Mouse (Mus musculus): ENCODE data around the gene Zfhx3. TPM values are rescaled to one million over a fixed set of nuclear protein-coding genes. Genes with fewer than 3 reads are reported as not detected.

The Zfhx3 gene
- polyA plus RNA-seq, 1 experiment from 2014 or later, result 4.4 TPM

DNA sequence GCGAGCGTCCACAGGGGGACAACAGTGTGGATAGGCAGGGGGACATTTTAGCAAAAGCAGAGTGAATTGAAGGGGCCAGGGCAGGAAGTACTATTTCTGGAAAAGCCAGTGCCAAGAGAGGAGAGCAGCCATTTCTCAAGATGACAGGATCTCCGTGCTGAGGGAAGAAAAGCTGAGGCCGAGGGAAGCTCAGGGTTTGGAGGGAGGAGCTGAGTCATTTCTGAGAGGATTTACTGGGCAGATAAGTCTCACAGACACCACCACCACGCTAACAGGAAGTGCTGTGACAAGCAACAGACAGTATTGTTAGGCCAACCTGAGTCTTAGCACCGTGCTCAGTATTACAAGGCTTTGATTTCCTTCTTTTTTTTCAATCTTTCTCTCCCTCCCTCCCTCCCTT lies 973.0 kb downstream of the Zfhx3 start:
- Histone ChIP-seq H3K36me3 (peaks cover 5% of the 10 kb centered on the region; the same call in 1 of the 2 replicates), H3K27ac (peak overlapping the region; percentile 70), H3K9ac (no peak overlapping the region), H3K4me1 (replicated peaks) (peaks cover 23% of the 10 kb centered on the region), H3K4me3 (no peak overlapping the region), H3K27me3 (no peaks in the 10 kb centered on the region), H3K9me3 (replicated peaks) (no peaks in the 10 kb centered on the region), H3K4me2 (no peak overlapping the region)
- WGBS, result 28% methylated on average over 6 of the region's 6 CpGs
- ATAC-seq (replicated peaks; ENCODE audit: insufficient number of reproducible peaks, insufficient read depth, low FRiP score, low read depth), result no peak; the same call in 1 of the 2 replicates

DNA sequence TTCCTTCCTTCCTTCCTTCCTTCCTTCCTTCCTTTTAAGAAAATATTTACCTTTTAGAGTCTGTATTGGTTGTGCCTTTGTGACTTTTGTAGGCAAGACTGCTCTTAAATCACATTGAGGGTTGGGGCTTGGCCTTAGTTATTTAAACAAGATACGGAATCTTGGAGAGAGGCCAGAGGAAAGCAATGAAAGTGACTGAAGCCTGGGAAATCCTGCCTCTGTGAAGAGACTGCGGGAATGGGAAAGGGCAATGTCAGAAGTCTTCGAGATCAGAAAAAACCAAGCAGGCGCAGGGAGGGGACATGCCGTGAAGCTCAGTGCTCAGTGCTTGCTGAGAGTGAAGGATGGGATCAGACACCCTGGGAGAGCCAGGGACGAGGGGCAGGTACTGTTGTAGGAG lies 973.4 kb downstream of the Zfhx3 start:
- Histone ChIP-seq H3K4me3 (no peak overlapping the region), H3K9me3 (replicated peaks) (no peaks in the 10 kb centered on the region), H3K4me1 (replicated peaks) (peaks cover 21% of the 10 kb centered on the region), H3K4me2 (no peak overlapping the region), H3K27ac (peak overlapping the region; percentile 70), H3K9ac (no peak overlapping the region), H3K36me3 (peaks cover 5% of the 10 kb centered on the region; the same call in 1 of the 2 replicates), H3K27me3 (no peaks in the 10 kb centered on the region)
- WGBS, result 43% methylated on average over 6 of the region's 6 CpGs
- ATAC-seq (replicated peaks; ENCODE audit: insufficient number of reproducible peaks, insufficient read depth, low FRiP score, low read depth), result no peak

DNA sequence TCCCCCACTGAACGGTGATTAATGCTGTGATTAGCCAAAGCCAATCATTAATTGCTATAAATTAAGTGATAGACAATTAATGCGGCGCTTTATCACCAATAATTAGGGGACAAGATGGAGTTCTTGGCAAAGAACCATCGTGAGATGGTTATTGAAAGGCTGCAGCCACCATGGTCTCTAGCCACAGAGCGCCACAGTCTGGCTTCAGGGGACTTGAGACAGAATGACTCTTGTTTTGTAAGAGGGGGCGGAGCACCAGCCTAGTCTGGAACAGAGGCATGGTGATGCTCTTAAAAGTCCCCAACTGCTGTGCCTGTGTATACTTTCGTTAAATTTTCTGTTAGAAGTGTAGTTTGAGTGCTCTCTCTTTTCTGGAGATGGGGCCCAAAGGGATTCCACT lies 977.7 kb downstream of the Zfhx3 start:
- H3K9ac ChIP-seq, result no peak overlapping the region
- H3K27me3 ChIP-seq, result no peaks in the 10 kb centered on the region
- no peak overlapping the region for H3K27ac ChIP-seq
- H3K9me3 ChIP-seq (replicated peaks), result no peaks in the 10 kb centered on the region
- ATAC-seq (replicated peaks; ENCODE audit: insufficient number of reproducible peaks, insufficient read depth, low FRiP score, low read depth), result no peak
- 90% methylated on average over 7 of the region's 7 CpGs for WGBS
- peaks cover 40% of the 10 kb centered on the region for H3K4me1 ChIP-seq (replicated peaks)
- no peak overlapping the region for H3K4me2 ChIP-seq
- no peak overlapping the region for H3K4me3 ChIP-seq
- H3K36me3 ChIP-seq, result peaks cover 5% of the 10 kb centered on the region; the same call in 1 of the 2 replicates

DNA sequence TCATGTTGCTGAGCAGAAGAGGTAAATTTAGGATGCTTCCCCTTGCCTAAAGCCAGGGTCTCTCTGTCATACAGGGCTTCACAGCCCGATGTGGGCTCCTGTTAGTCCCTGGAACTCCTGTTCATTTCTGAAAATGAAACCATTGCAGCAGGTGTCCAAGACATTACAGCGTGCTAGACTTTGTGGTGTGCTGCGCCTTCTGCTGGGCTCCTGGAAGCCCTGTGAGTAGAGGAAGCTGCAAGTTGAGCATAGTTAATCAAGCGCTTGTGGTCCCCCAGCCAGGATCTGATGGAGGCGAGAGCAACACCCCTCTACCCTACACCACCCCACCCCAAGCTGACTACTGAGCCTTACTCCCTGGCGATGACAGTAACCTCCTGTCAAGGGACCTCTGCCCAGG lies 980.7 kb downstream of the Zfhx3 start:
- WGBS, result 88% methylated on average over 6 of the region's 6 CpGs
- no peak for ATAC-seq (replicated peaks; ENCODE audit: insufficient number of reproducible peaks, insufficient read depth, low FRiP score, low read depth)
- Histone ChIP-seq H3K27ac (no peak overlapping the region), H3K9me3 (replicated peaks) (no peaks in the 10 kb centered on the region), H3K4me3 (no peak overlapping the region), H3K4me2 (no peak overlapping the region), H3K36me3 (no peaks in the 10 kb centered on the region), H3K9ac (no peak overlapping the region), H3K27me3 (no peaks in the 10 kb centered on the region), H3K4me1 (replicated peaks) (peaks cover 42% of the 10 kb centered on the region)

GRCm38 (mm10) chr8:108924526-108924925 lies 982.1 kb downstream of the Zfhx3 start:
- H3K4me2 ChIP-seq, result no peak overlapping the region
- no peak overlapping the region for H3K27ac ChIP-seq
- no peak overlapping the region for H3K4me3 ChIP-seq
- H3K4me1 ChIP-seq (replicated peaks), result peaks cover 42% of the 10 kb centered on the region
- H3K9me3 ChIP-seq (replicated peaks), result no peaks in the 10 kb centered on the region
- no peak for ATAC-seq (replicated peaks; ENCODE audit: insufficient number of reproducible peaks, insufficient read depth, low FRiP score, low read depth)
- no peaks in the 10 kb centered on the region for H3K27me3 ChIP-seq
- H3K9ac ChIP-seq, result no peak overlapping the region
- H3K36me3 ChIP-seq, result no peaks in the 10 kb centered on the region
- 83% methylated on average over 9 of the region's 9 CpGs for WGBS

DNA sequence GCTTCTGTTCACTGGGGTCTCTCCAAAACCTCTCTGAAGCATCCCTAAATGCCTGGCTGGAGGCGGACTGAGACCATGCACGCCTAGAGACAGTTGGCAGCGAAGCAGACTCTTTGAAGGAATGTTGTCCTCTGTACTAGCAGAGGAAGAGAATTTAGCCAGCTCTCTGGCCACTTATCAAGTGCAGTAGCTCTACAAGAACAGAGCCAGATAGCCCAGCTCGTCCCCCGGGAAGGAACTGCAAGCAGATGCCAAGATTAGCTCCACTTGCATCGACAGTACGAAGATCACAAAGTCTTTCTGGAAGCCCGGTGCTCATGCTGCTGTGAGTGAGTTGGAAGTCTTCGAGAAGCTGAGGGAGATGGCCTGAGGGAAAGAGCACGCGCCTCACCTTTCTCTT lies 983.7 kb downstream of the Zfhx3 start:
- no peak overlapping the region for H3K4me3 ChIP-seq
- H3K36me3 ChIP-seq, result no peaks in the 10 kb centered on the region
- no peaks in the 10 kb centered on the region for H3K27me3 ChIP-seq
- H3K27ac ChIP-seq, result no peak overlapping the region
- 0 out of 2 replicates have a peak overlapping the region, but pooled peaks have one; percentile 7 for H3K4me2 ChIP-seq
- peaks cover 39% of the 10 kb centered on the region for H3K4me1 ChIP-seq (replicated peaks)
- 0 out of 2 replicates have a peak, but pooled peaks have one; percentile 15 for ATAC-seq (replicated peaks; ENCODE audit: insufficient number of reproducible peaks, insufficient read depth, low FRiP score, low read depth)
- 33% methylated on average over 11 of the region's 11 CpGs for WGBS
- no peak overlapping the region for H3K9ac ChIP-seq
- no peaks in the 10 kb centered on the region for H3K9me3 ChIP-seq (replicated peaks)

DNA sequence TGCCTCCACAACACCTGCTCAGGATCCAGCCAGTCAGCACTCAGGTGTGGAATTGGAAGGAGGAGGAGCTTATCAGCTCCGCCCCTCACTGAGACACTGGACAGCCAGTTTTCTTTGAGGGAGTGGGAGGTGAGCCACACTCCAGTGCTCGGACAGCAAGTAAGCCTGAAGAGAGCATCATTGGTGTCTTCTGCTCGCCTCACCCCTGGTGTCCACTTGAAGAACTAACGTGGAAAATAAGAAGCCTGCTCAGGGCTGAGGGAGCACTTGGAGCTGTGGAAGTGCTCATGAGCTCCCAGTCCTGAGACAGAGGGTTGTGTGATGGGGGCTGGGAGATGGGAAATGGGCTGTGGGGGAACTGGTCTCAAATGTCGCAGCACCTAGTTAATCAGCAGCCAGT lies 988.2 kb downstream of the Zfhx3 start:
- Histone ChIP-seq H3K27me3 (no peaks in the 10 kb centered on the region), H3K36me3 (no peaks in the 10 kb centered on the region; the same call in 1 of the 2 replicates), H3K9ac (no peak overlapping the region), H3K4me3 (no peak overlapping the region), H3K4me1 (replicated peaks) (peaks cover 9% of the 10 kb centered on the region), H3K9me3 (replicated peaks) (no peaks in the 10 kb centered on the region), H3K27ac (no peak overlapping the region), H3K4me2 (no peak overlapping the region)
- ATAC-seq (replicated peaks; ENCODE audit: insufficient number of reproducible peaks, insufficient read depth, low FRiP score, low read depth), result no peak
- 68% methylated on average over 5 of the region's 5 CpGs for WGBS

- no peak overlapping the region for H3K4me3 ChIP-seq
- no peak for ATAC-seq (replicated peaks; ENCODE audit: insufficient number of reproducible peaks, insufficient read depth, low FRiP score, low read depth)
- no peak overlapping the region for H3K4me2 ChIP-seq
- H3K9ac ChIP-seq, result no peak overlapping the region
- no peaks in the 10 kb centered on the region for H3K9me3 ChIP-seq (replicated peaks)
- H3K27ac ChIP-seq, result no peak overlapping the region
- WGBS, result 64% methylated on average over 13 of the region's 13 CpGs
- H3K36me3 ChIP-seq, result no peaks in the 10 kb centered on the region; the same call in 1 of the 2 replicates
- no peaks in the 10 kb centered on the region for H3K27me3 ChIP-seq
- H3K4me1 ChIP-seq (replicated peaks), result no peaks in the 10 kb centered on the region; the same call in 1 of the 2 replicates
Observed at GRCm38 (mm10) chr8:108931837-108932236, 989.4 kb downstream of the Zfhx3 start.

DNA sequence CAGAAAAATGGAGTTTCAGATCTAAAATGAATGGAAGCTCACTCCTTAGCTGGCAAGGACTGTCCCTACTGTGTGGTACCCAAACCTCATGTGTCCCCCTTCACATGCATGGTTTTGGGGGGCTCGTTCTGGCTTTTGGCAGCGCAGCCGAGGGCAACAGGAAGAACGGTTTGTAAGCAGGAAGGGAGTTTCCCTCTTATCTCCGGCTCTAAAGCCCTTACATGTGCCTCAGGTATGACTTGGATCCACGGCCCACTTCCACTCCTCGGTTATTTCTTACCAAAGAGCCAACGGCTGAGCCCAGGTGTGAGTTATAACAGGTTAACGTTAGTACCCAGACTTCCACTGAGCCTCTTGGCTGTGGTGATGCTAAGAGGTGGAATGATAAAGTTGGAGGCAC lies 990.3 kb downstream of the Zfhx3 start:
- H3K9ac ChIP-seq, result no peak overlapping the region
- 80% methylated on average over 9 of the region's 9 CpGs for WGBS
- H3K9me3 ChIP-seq (replicated peaks), result no peaks in the 10 kb centered on the region
- no peaks in the 10 kb centered on the region; the same call in 1 of the 2 replicates for H3K36me3 ChIP-seq
- ATAC-seq (replicated peaks; ENCODE audit: insufficient number of reproducible peaks, insufficient read depth, low FRiP score, low read depth), result no peak
- H3K4me3 ChIP-seq, result no peak overlapping the region
- H3K27ac ChIP-seq, result no peak overlapping the region
- H3K27me3 ChIP-seq, result no peaks in the 10 kb centered on the region
- H3K4me2 ChIP-seq, result no peak overlapping the region
- no peaks in the 10 kb centered on the region for H3K4me1 ChIP-seq (replicated peaks)

DNA sequence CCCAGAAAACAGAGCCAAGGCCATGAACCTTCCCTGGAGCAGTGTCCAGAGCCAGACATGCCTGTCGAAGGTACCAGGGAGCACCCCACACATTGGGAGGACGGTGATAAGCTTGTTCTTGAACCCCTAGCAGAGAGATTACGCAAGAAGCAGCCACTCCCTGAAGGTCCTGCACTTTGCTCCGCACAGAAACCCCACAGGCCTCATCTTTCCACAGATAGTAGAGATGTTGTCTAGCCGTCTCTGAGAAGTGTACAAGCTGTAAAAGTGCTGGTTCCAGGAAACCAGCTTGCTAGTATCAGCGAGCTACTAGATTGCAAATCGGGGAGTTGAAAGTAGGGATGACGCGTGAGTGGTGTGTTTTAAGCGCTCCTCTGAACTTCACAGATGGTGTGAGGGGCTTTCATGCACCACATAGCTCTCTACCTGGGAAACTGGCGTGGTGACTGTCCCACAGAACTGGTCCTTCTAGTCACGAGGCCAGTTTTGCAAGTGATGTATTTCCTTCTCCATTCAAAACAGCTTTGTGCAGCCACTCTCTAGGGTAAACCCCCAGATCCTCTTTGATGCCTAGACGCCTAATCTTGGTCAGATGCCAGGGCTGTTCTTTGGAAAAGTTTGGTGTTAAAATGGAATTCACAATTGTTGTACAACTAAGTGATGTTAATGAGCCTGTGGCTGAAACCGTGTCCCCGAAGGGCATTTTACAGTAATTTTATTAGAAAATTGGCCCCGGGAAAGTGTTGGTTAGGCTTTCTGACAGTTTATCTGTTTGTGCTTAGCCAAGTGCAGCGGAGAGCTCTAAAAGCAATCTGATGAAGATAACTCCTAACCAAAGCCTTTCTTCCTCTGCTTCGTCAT lies 993.6 kb downstream of the Zfhx3 start:
- Histone ChIP-seq H3K9me3 (replicated peaks) (no peaks in the 10 kb centered on the region), H3K4me3 (no peak overlapping the region), H3K36me3 (no peaks in the 10 kb centered on the region; the same call in 1 of the 2 replicates), H3K27ac (no peak overlapping the region; the same call in 1 of the 2 replicates), H3K4me1 (replicated peaks) (no peaks in the 10 kb centered on the region), H3K27me3 (no peaks in the 10 kb centered on the region), H3K9ac (no peak overlapping the region), H3K4me2 (no peak overlapping the region)
- 59% methylated on average over 18 of the region's 18 CpGs for WGBS
- no peak for ATAC-seq (replicated peaks; ENCODE audit: insufficient number of reproducible peaks, insufficient read depth, low FRiP score, low read depth)

- H3K4me3 ChIP-seq, result no peak overlapping the region
- whole genome bisulfite sequencing, result 76% methylated on average over 19 of the region's 19 CpGs
- no peak overlapping the region for H3K9ac ChIP-seq
Observed at GRCm38 (mm10) chr8:108936695-108937448, 994.4 kb downstream of the Zfhx3 start.

More at GRCm38 (mm10) chr8:108936695-108937448, 994.4 kb downstream of the Zfhx3 start:
- Histone ChIP-seq H3K36me3 (no peaks in the 10 kb centered on the region; the same call in 1 of the 2 replicates), H3K9me3 (replicated peaks) (no peaks in the 10 kb centered on the region), H3K27ac (no peak overlapping the region), H3K27me3 (no peaks in the 10 kb centered on the region), H3K4me1 (replicated peaks) (no peaks in the 10 kb centered on the region), H3K4me2 (no peak overlapping the region)
- no peak for ATAC-seq (replicated peaks; ENCODE audit: insufficient number of reproducible peaks, insufficient read depth, low FRiP score, low read depth)

All from heart, embryonic 15.5 days (tissue).